In genomic region chr7:116485062-116485601, GRCm38 (mm10) we compare ENCODE assay signal across 22 mouse cellular contexts.
"Had no signal": no experiment of that assay in that cellular context is flagged by ENCODE, and none has a peak within 500 bp of the region (broad histone marks: within the 10 kb centered on the region; RNA-seq: fewer than 3 reads in every experiment).

No protein-coding gene starts in this region.

- H3K4me3 ChIP-seq: heart, adult 2 months; heart, embryonic 13.5 days; heart, embryonic 15.5 days; hindbrain, embryonic 13.5 days; hindbrain, embryonic 15.5 days; kidney, embryonic 15.5 days; limb, embryonic 10.5 days; limb, embryonic 12.5 days; liver, embryonic 12.5 days had no signal

- ATAC-seq: hindbrain, postnatal 0 days; intestine, embryonic 16.5 days; liver, embryonic 12.5 days had no signal

- H3K36me3 ChIP-seq: heart, embryonic 13.5 days; heart, embryonic 15.5 days; hindbrain, embryonic 13.5 days; hindbrain, embryonic 15.5 days; kidney, embryonic 15.5 days; limb, embryonic 10.5 days; limb, embryonic 12.5 days; liver, embryonic 12.5 days had no signal

- H3K9ac ChIP-seq: heart, embryonic 13.5 days; heart, embryonic 15.5 days; hindbrain, embryonic 13.5 days; hindbrain, embryonic 15.5 days; kidney, embryonic 15.5 days; limb, embryonic 12.5 days; liver, embryonic 12.5 days had no signal

- DNase-seq: gastrocnemius, postnatal 14 days; gastrocnemius, postnatal 36 days; heart, adult 11 months; heart, adult 2 months; heart, postnatal 14 days; heart, postnatal 36 days; kidney, postnatal 14 days; layer of hippocampus, adult 9-11 months; layer of hippocampus, postnatal 36 days; liver had no signal

- H3K27me3 ChIP-seq: heart, embryonic 13.5 days; heart, embryonic 15.5 days; hindbrain, embryonic 13.5 days; hindbrain, embryonic 15.5 days; kidney, embryonic 15.5 days; limb, embryonic 12.5 days had no signal

- H3K27ac ChIP-seq: heart, adult 2 months; heart, embryonic 13.5 days; heart, embryonic 15.5 days; hindbrain, embryonic 13.5 days; hindbrain, embryonic 15.5 days; hindbrain, postnatal 0 days; kidney, embryonic 15.5 days; kidney, postnatal 0 days; limb, embryonic 10.5 days; limb, embryonic 12.5 days; liver, embryonic 12.5 days had no signal

- H3K4me1 ChIP-seq: hindbrain, embryonic 13.5 days; hindbrain, embryonic 15.5 days; kidney, embryonic 15.5 days; limb, embryonic 10.5 days; limb, embryonic 12.5 days had no signal

- H3K9me3 ChIP-seq: heart, embryonic 13.5 days; heart, embryonic 15.5 days; hindbrain, embryonic 13.5 days; hindbrain, embryonic 15.5 days; kidney, embryonic 15.5 days; limb, embryonic 10.5 days; limb, embryonic 12.5 days; liver, embryonic 12.5 days had no signal

- H3K4me2 ChIP-seq: heart, embryonic 11.5 days; heart, embryonic 13.5 days; heart, embryonic 15.5 days; hindbrain, embryonic 13.5 days; hindbrain, embryonic 15.5 days; kidney, embryonic 15.5 days; limb, embryonic 12.5 days; liver, embryonic 12.5 days had no signal
